ENCODE assay signal across 8 mouse cellular contexts in genomic region chr10:81564216-81564615, GRCm38 (mm10). TPM values are rescaled to one million over a fixed set of nuclear protein-coding genes. Genes with fewer than 3 reads are reported as not detected.
DNase-seq lines count a peak whose midpoint lies in the region; ATAC-seq and TF ChIP-seq lines count a peak whose summit lies in the region.

No protein-coding gene starts in this region.

- no peak for TF ChIP-seq CTCF in left cerebral cortex, adult 2 months (IDR thresholded peaks at IDR 0.05)

- ATAC-seq in limb, embryonic 11.5 days (ENCODE audit: insufficient number of reproducible peaks, low FRiP score, low TSS enrichment, low read depth), result 0 out of 2 replicates have a peak, but pooled peaks have one; percentile 5
- ATAC-seq in midbrain, embryonic 15.5 days (replicated peaks), result no peak

- peak overlapping the region; percentile 24; the same call in 1 of the 2 replicates for H3K4me3 ChIP-seq in left cerebral cortex, adult 2 months
- H3K4me3 ChIP-seq in limb, embryonic 11.5 days (ENCODE audit: low read depth, low read length), result peak overlapping the region; percentile 26
- H3K4me3 ChIP-seq in midbrain, embryonic 15.5 days, result peak overlapping the region; percentile 9; the same call in 1 of the 2 replicates

- peaks cover 52% of the 10 kb centered on the region for H3K4me1 ChIP-seq in limb, embryonic 11.5 days (ENCODE audit: control insufficient read depth, insufficient read depth, low read length)
- peaks cover 61% of the 10 kb centered on the region for H3K4me1 ChIP-seq in midbrain, embryonic 15.5 days

- H3K4me2 ChIP-seq in limb, embryonic 11.5 days (ENCODE audit: low read depth, severe bottlenecking), result peak overlapping the region; percentile 55
- H3K4me2 ChIP-seq in midbrain, embryonic 15.5 days, result peak overlapping the region; percentile 33

- no peak for DNase-seq in left cerebral cortex, adult 2 months (ENCODE audit: extremely low spot score in 1 of 2, low spot score in 2 of 2)
- DNase-seq in left cerebral cortex, adult 18-20 months (ENCODE audit: low spot score in 2 of 2), result no peak
- peak; percentile 61 for DNase-seq in fibroblast of lung, adult 2 months (ENCODE audit: low read depth)
- peak; percentile 74 for DNase-seq in heart, postnatal 4 days
- peak; percentile 66 for DNase-seq in limb, embryonic 11.5 days (ENCODE audit: low spot score)
- no peak for DNase-seq in frontal cortex, postnatal 10 days (ENCODE audit: low spot score in 2 of 2)
- DNase-seq in right cerebral cortex, postnatal 25 days, result no peak

- H3K9me3 ChIP-seq in limb, embryonic 11.5 days (ENCODE audit: control insufficient read depth, low read length), result no peaks in the 10 kb centered on the region
- H3K9me3 ChIP-seq in midbrain, embryonic 15.5 days, result no peaks in the 10 kb centered on the region

- peaks cover 14% of the 10 kb centered on the region for H3K36me3 ChIP-seq in limb, embryonic 11.5 days (ENCODE audit: control insufficient read depth, insufficient read depth, low read length)
- peaks cover 11% of the 10 kb centered on the region; the same call in 1 of the 2 replicates for H3K36me3 ChIP-seq in midbrain, embryonic 15.5 days (replicated peaks)

- WGBS in limb, embryonic 11.5 days, result 3% methylated on average over 10 of the region's 10 CpGs
- 11% methylated on average over 10 of the region's 10 CpGs for WGBS in midbrain, embryonic 15.5 days

- no peaks in the 10 kb centered on the region for H3K27me3 ChIP-seq in limb, embryonic 11.5 days (ENCODE audit: control insufficient read depth, insufficient read depth, low read length)
- H3K27me3 ChIP-seq in midbrain, embryonic 15.5 days (replicated peaks), result peaks cover 31% of the 10 kb centered on the region

- intact Hi-C loops in left cerebral cortex, adult 2 months (cut with DNase I), result no loop called here

- H3K9ac ChIP-seq in limb, embryonic 11.5 days (ENCODE audit: low read length), result 0 out of 2 replicates have a peak overlapping the region, but pooled peaks have one; percentile 40
- no peak overlapping the region for H3K9ac ChIP-seq in midbrain, embryonic 15.5 days

- H3K27ac ChIP-seq in left cerebral cortex, adult 2 months, result peak overlapping the region; percentile 51; the same call in 1 of the 2 replicates
- peak overlapping the region; percentile 62 for H3K27ac ChIP-seq in limb, embryonic 11.5 days (replicated peaks; ENCODE audit: low read depth, low read length)
- H3K27ac ChIP-seq in midbrain, embryonic 15.5 days, result no peak overlapping the region

RNA-seq across cellular contexts. Expression of gene Aes, which starts 4.9 kb away (rescaled TPM):
- total RNA-seq in left cerebral cortex, adult 2 months (2021), result 100 to 1,000 TPM; 637 to 727 TPM
- total RNA-seq in left cerebral cortex, adult 18-20 months (2021), result 100 to 1,000 TPM; 700 to 737 TPM
- 100 to 1,000 TPM; 821 to 843 TPM for total RNA-seq in heart, postnatal 4 days (2021)
- 259 and 343 TPM in 2 replicates for polyA plus RNA-seq in limb, embryonic 11.5 days (2014; fragmentation: Nextera tagmentation; extraction: Ambion mirVana)
- 802 and 851 TPM in 2 replicates for polyA plus RNA-seq in midbrain, embryonic 15.5 days (2015; fragmentation: Nextera tagmentation; extraction: Ambion mirVana)

RNA-seq across cellular contexts. Expression of gene Tle2, which starts 10.1 kb away (rescaled TPM):
- 10 to 100 TPM; 36.2 to 40.7 TPM for total RNA-seq in left cerebral cortex, adult 2 months (2021)
- 10 to 100 TPM; 41.3 to 42.4 TPM for total RNA-seq in left cerebral cortex, adult 18-20 months (2021)
- total RNA-seq in heart, postnatal 4 days (2021), result 10 to 100 TPM; 15.3 to 17.1 TPM
- 13.7 and 18.4 TPM in 2 replicates for polyA plus RNA-seq in limb, embryonic 11.5 days (2014; fragmentation: Nextera tagmentation; extraction: Ambion mirVana)
- 57.4 and 58.8 TPM in 2 replicates for polyA plus RNA-seq in midbrain, embryonic 15.5 days (2015; fragmentation: Nextera tagmentation; extraction: Ambion mirVana)

RNA-seq across cellular contexts. Expression of gene Gna11, which starts 19.2 kb away (rescaled TPM):
- 100 to 1,000 TPM; 106 to 110 TPM for total RNA-seq in left cerebral cortex, adult 2 months (2021)
- total RNA-seq in left cerebral cortex, adult 18-20 months (2021), result 100 to 1,000 TPM; 105 to 114 TPM
- total RNA-seq in heart, postnatal 4 days (2021), result 10 to 100 TPM; 58.5 to 62.7 TPM
- polyA plus RNA-seq in limb, embryonic 11.5 days (2014; fragmentation: Nextera tagmentation; extraction: Ambion mirVana), result 80.3 and 82.1 TPM in 2 replicates
- 100 and 101 TPM in 2 replicates for polyA plus RNA-seq in midbrain, embryonic 15.5 days (2015; fragmentation: Nextera tagmentation; extraction: Ambion mirVana)

RNA-seq across cellular contexts. Expression of gene Tle6, which starts 36.7 kb away (rescaled TPM):
- 10 to 100 TPM; 10.3 to 12.9 TPM for total RNA-seq in left cerebral cortex, adult 2 months (2021)
- 10 to 100 TPM; 11.4 to 11.8 TPM for total RNA-seq in left cerebral cortex, adult 18-20 months (2021)
- 10 to 100 TPM in 1 of 2 experiments, 1 to 10 TPM in 1; 7.2 to 10.6 TPM for total RNA-seq in heart, postnatal 4 days (2021)
- polyA plus RNA-seq in limb, embryonic 11.5 days (2014; fragmentation: Nextera tagmentation; extraction: Ambion mirVana), result 11.1 and 11.6 TPM in 2 replicates
- 6.7 and 8.0 TPM in 2 replicates for polyA plus RNA-seq in midbrain, embryonic 15.5 days (2015; fragmentation: Nextera tagmentation; extraction: Ambion mirVana)

RNA-seq across cellular contexts. Expression of gene Gna15, which starts 40.2 kb away (rescaled TPM):
- total RNA-seq in left cerebral cortex, adult 2 months (2021), result 1 to 10 TPM; 1.3 to 2.8 TPM
- 1 to 10 TPM; 2.6 to 3.5 TPM for total RNA-seq in left cerebral cortex, adult 18-20 months (2021)
- under 1 TPM; 0.48 to 0.56 TPM for total RNA-seq in heart, postnatal 4 days (2021)
- 0.99 and 1.1 TPM in 2 replicates for polyA plus RNA-seq in limb, embryonic 11.5 days (2014; fragmentation: Nextera tagmentation; extraction: Ambion mirVana)
- polyA plus RNA-seq in midbrain, embryonic 15.5 days (2015; fragmentation: Nextera tagmentation; extraction: Ambion mirVana), result 0.96 and 1.1 TPM in 2 replicates

Comparison
In these comparisons a context has a peak if more than half of its experiments do, and no peak if none do; other contexts are left out.
1. DNase-seq: peak in fibroblast of lung, adult 2 months (single experiment), heart, postnatal 4 days (single experiment) and limb, embryonic 11.5 days (single experiment); none in left cerebral cortex, adult 2 months (0 of 2), left cerebral cortex, adult 18-20 months (0 of 2), frontal cortex, postnatal 10 days (0 of 2) and right cerebral cortex, postnatal 25 days (single experiment).
2. Peak in every context shown above with its lines, with median percentiles within 50 percentile points of each other: H3K4me3 ChIP-seq.